Mouse (Mus musculus) spleen, adult 2 months (tissue): ENCODE results near the gene Atxn10.

ENCODE experiments used
- CTCF ChIP-seq: fragments of 200-500 bp; IDR thresholded peaks from 2 replicates; pipeline ENCODE4 v1.5.1; 2011; ENCODE audit warnings: mild to moderate bottlenecking, inconsistent platforms; ENCODE audit not compliant: insufficient read depth, insufficient read length, insufficient replicate concordance; ENCODE audit errors: extremely low read depth
- POLR2A ChIP-seq: fragments of 200-500 bp; IDR thresholded peaks from 2 replicates; pipeline ENCODE4 v1.6.1; 2011; ENCODE audit warnings: low read depth, low read length, inconsistent platforms

- no peak for TF ChIP-seq POLR2A
- TF ChIP-seq CTCF = no peak
Measured at GRCm38 (mm10) chr15:85323214-85323613, 12.8 kb upstream of the Atxn10 start.
